11 mouse cellular contexts compared by ENCODE assay signal in genomic region chr16:55951679-55952327, GRCm38 (mm10). TPM values are rescaled to one million over a fixed set of nuclear protein-coding genes. Genes with fewer than 3 reads are reported as not detected.
DNase-seq lines count a peak whose midpoint lies in the region; ATAC-seq and TF ChIP-seq lines count a peak whose summit lies in the region.
"Had no signal": no experiment of that assay in that cellular context is flagged by ENCODE, and none has a peak within 500 bp of the region (broad histone marks: within the 10 kb centered on the region; RNA-seq: fewer than 3 reads in every experiment).

No protein-coding gene starts in this region.

- intact Hi-C loops in heart, adult 2 months (cut with DNase I): loop anchor here (1.0 kb wide), 1 partner anchor 112 kb away; no protein-coding TSS in a partner anchor

- TF ChIP-seq EP300 in heart, adult 2 months (IDR thresholded peaks at IDR 0.05; ENCODE audit: insufficient read depth, low read depth, low read length): no peak
- TF ChIP-seq EP300 in liver, postnatal 0 days (IDR thresholded peaks at IDR 0.05; ENCODE audit: low read depth): no peak

- no peaks in the 10 kb centered on the region for H3K79me2 ChIP-seq in heart, adult 2 months (replicated peaks; ENCODE audit: control insufficient read depth, insufficient read depth, low read length)

- no peak overlapping the region for H3K4me3 ChIP-seq in heart, adult 2 months
- peak overlapping the region; percentile 45 for H3K4me3 ChIP-seq in liver, postnatal 0 days (ENCODE audit: low read depth, low read length)
- H3K4me3 ChIP-seq in heart, embryonic 10.5 days: no peak overlapping the region
- H3K4me3 ChIP-seq: embryonic facial prominence, embryonic 12.5 days; limb, embryonic 12.5 days had no signal

- H3K27ac ChIP-seq in heart, adult 2 months: no peak overlapping the region
- H3K27ac ChIP-seq in liver, postnatal 0 days (ENCODE audit: low read depth): no peak overlapping the region
- no peak overlapping the region for H3K27ac ChIP-seq in heart, embryonic 10.5 days
- H3K27ac ChIP-seq: embryonic facial prominence, embryonic 12.5 days; limb, embryonic 12.5 days had no signal

- H3K9ac ChIP-seq in heart, adult 2 months (ENCODE audit: low read depth, low read length): no peak overlapping the region
- H3K9ac ChIP-seq in liver, postnatal 0 days (replicated peaks): no peak overlapping the region
- H3K9ac ChIP-seq: embryonic facial prominence, embryonic 12.5 days; limb, embryonic 12.5 days had no signal

- no peaks in the 10 kb centered on the region for H3K9me3 ChIP-seq in liver, postnatal 0 days (ENCODE audit: low read length)
- H3K9me3 ChIP-seq in heart, embryonic 10.5 days: no peaks in the 10 kb centered on the region
- H3K9me3 ChIP-seq: embryonic facial prominence, embryonic 12.5 days; limb, embryonic 12.5 days had no signal

- no peak for TF ChIP-seq CTCF in heart, adult 2 months (IDR thresholded peaks at IDR 0.05)
- TF ChIP-seq CTCF in liver, postnatal 0 days (IDR thresholded peaks at IDR 0.05; ENCODE audit: low read depth): no peak

- H3K27me3 ChIP-seq in heart, adult 2 months (ENCODE audit: control insufficient read depth, insufficient read depth, low read length): no peaks in the 10 kb centered on the region
- no peaks in the 10 kb centered on the region for H3K27me3 ChIP-seq in liver, postnatal 0 days (ENCODE audit: insufficient read depth, low read length)
- no peaks in the 10 kb centered on the region for H3K27me3 ChIP-seq in heart, embryonic 10.5 days (ENCODE audit: insufficient read depth, poor library complexity, severe bottlenecking)
- H3K27me3 ChIP-seq: embryonic facial prominence, embryonic 12.5 days; limb, embryonic 12.5 days had no signal

- peaks cover 2% of the 10 kb centered on the region; the same call in 1 of the 2 replicates for H3K4me1 ChIP-seq in heart, adult 2 months (ENCODE audit: control insufficient read depth, insufficient read depth, low read length)
- H3K4me1 ChIP-seq in liver, postnatal 0 days (ENCODE audit: insufficient read depth): no peaks in the 10 kb centered on the region
- no peaks in the 10 kb centered on the region for H3K4me1 ChIP-seq in heart, embryonic 10.5 days
- H3K4me1 ChIP-seq: embryonic facial prominence, embryonic 12.5 days; limb, embryonic 12.5 days had no signal

- peak; percentile 53 for DNase-seq in heart, adult 11 months
- no peak for DNase-seq in heart, adult 2 months
- DNase-seq in thymus, postnatal 14 days: peak; percentile 34
- DNase-seq in thymus, postnatal 25 days: no peak
- no peak for DNase-seq in liver, postnatal 0 days
- no peak for DNase-seq in left cerebral cortex, adult 11 months (ENCODE audit: low spot score)
- no peak for DNase-seq in adrenal gland, postnatal 25 days
- no peak for DNase-seq in heart, embryonic 10.5 days (ENCODE audit: low spot score)
- DNase-seq: gastrocnemius, postnatal 25 days had no signal

- no peak for TF ChIP-seq POLR2A in heart, adult 2 months (IDR thresholded peaks at IDR 0.05; ENCODE audit: insufficient read depth, low read depth, low read length)

- no peaks in the 10 kb centered on the region for H3K36me3 ChIP-seq in heart, adult 2 months (ENCODE audit: control insufficient read depth, insufficient read depth, low read length)
- H3K36me3 ChIP-seq in liver, postnatal 0 days (replicated peaks; ENCODE audit: insufficient read depth, low read length): no peaks in the 10 kb centered on the region
- H3K36me3 ChIP-seq in heart, embryonic 10.5 days: no peaks in the 10 kb centered on the region
- H3K36me3 ChIP-seq: embryonic facial prominence, embryonic 12.5 days; limb, embryonic 12.5 days had no signal

- WGBS in heart, adult 2 months: 66% methylated on average over 7 of the region's 7 CpGs
- WGBS in liver, postnatal 0 days (ENCODE audit: insufficient replicate concordance): 61% methylated on average over 7 of the region's 7 CpGs
- 70% methylated on average over 7 of the region's 7 CpGs for WGBS in heart, embryonic 10.5 days

- H3K4me2 ChIP-seq in liver, postnatal 0 days (ENCODE audit: low read depth, low read length): peak overlapping the region; percentile 50; the same call in 1 of the 2 replicates
- H3K4me2 ChIP-seq: embryonic facial prominence, embryonic 12.5 days; limb, embryonic 12.5 days had no signal

- 0 out of 2 replicates have a peak, but pooled peaks have one; percentile 12 for ATAC-seq in liver, postnatal 0 days

RNA-seq across cellular contexts. Expression of gene Rpl24, which starts 14.3 kb away (rescaled TPM):
- 100 to 1,000 TPM; 494 to 591 TPM for total RNA-seq in heart, adult 2 months (2021)
- polyA plus RNA-seq in heart, adult 2 months (2012; rRNA removed): 185 and 205 TPM in 2 replicates
- 446 and 482 TPM in 2 replicates for polyA plus RNA-seq in liver, postnatal 0 days (2015; fragmentation: Nextera tagmentation; extraction: Ambion mirVana)
- total RNA-seq in adrenal gland, postnatal 25 days (2021): 738 and 757 TPM in 2 replicates
- 571 and 684 TPM in 2 replicates for polyA plus RNA-seq in heart, embryonic 10.5 days (2016; fragmentation: Nextera tagmentation; extraction: Ambion mirVana)

RNA-seq across cellular contexts. Expression of gene Cep97, which starts 17.1 kb away (rescaled TPM):
- 1 to 10 TPM; 3.3 to 5.6 TPM for total RNA-seq in heart, adult 2 months (2021)
- 1.1 and 1.5 TPM in 2 replicates for polyA plus RNA-seq in heart, adult 2 months (2012; rRNA removed)
- polyA plus RNA-seq in liver, postnatal 0 days (2015; fragmentation: Nextera tagmentation; extraction: Ambion mirVana): 2.4 and 2.7 TPM in 2 replicates
- total RNA-seq in adrenal gland, postnatal 25 days (2021): 11.4 and 13.1 TPM in 2 replicates
- polyA plus RNA-seq in heart, embryonic 10.5 days (2016; fragmentation: Nextera tagmentation; extraction: Ambion mirVana): 10.3 and 10.4 TPM in 2 replicates

RNA-seq across cellular contexts. Expression of gene Zbtb11, which starts 21.9 kb away (rescaled TPM):
- 10 to 100 TPM; 10.3 to 11.2 TPM for total RNA-seq in heart, adult 2 months (2021)
- polyA plus RNA-seq in heart, adult 2 months (2012; rRNA removed): 2.3 and 4.5 TPM in 2 replicates
- 5.3 and 6.0 TPM in 2 replicates for polyA plus RNA-seq in liver, postnatal 0 days (2015; fragmentation: Nextera tagmentation; extraction: Ambion mirVana)
- 20.6 and 22.2 TPM in 2 replicates for total RNA-seq in adrenal gland, postnatal 25 days (2021)
- 14.3 and 14.6 TPM in 2 replicates for polyA plus RNA-seq in heart, embryonic 10.5 days (2016; fragmentation: Nextera tagmentation; extraction: Ambion mirVana)

RNA-seq across cellular contexts. Expression of gene Nxpe3, which starts 56.7 kb away (rescaled TPM):
- under 1 TPM; 0.43 to 0.44 TPM for total RNA-seq in heart, adult 2 months (2021)
- 0.51 and 0.82 TPM in 2 replicates for polyA plus RNA-seq in heart, adult 2 months (2012; rRNA removed)
- 0.22 and 0.31 TPM in 2 replicates for polyA plus RNA-seq in liver, postnatal 0 days (2015; fragmentation: Nextera tagmentation; extraction: Ambion mirVana)
- total RNA-seq in adrenal gland, postnatal 25 days (2021): 1.6 and 2.0 TPM in 2 replicates
- polyA plus RNA-seq in heart, embryonic 10.5 days (2016; fragmentation: Nextera tagmentation; extraction: Ambion mirVana): 0.58 and 0.95 TPM in 2 replicates

Comparison
In these comparisons a context has a peak if more than half of its experiments do, and no peak if none do; other contexts are left out.
1. DNase-seq: peak in heart, adult 11 months (single experiment) and thymus, postnatal 14 days (single experiment); none in heart, adult 2 months (0 of 2), thymus, postnatal 25 days (single experiment), liver, postnatal 0 days (single experiment), left cerebral cortex, adult 11 months (single experiment), adrenal gland, postnatal 25 days (single experiment) and heart, embryonic 10.5 days (single experiment).